Mouse (Mus musculus): ENCODE measurements at regions not wholly inside any gene's neighbourhood (a gene's known extent, or its start where the extent isn't known, plus 50 kb on each side); places are given as distances from the start of the nearest gene placed in this dataset.

DNA sequence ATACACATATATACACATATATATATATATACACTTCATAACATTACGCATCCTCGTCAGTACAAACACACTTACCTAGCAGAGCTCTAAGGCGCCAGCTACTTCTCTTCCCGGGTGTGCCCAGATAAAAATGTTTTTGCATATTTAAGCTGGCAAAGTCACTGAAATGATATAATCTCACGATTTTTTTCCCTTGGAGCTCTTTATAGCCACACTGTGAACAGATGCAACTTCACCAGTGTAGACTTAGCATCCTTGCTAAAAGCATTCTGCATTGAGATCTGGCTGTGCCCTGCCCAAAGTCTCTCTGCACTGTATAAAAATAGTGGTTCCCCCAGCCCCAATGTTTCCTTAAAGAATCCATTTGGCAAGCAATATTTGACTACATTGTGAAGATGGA lies 143.5 kb downstream of the Ddx11 start:
- no peaks in the 10 kb centered on the region for H3K36me3 ChIP-seq (ENCODE audit: control insufficient read depth, insufficient read depth)
- no peaks in the 10 kb centered on the region for H3K27me3 ChIP-seq (replicated peaks; ENCODE audit: control insufficient read depth, insufficient read depth, low read length)
- H3K4me1 ChIP-seq (replicated peaks; ENCODE audit: control insufficient read depth, insufficient read depth, low read length) = no peaks in the 10 kb centered on the region
- no peak for ATAC-seq
- WGBS = 79% methylated on average over 5 of the region's 5 CpGs
- H3K27ac ChIP-seq (ENCODE audit: low read depth, low read length) = no peak overlapping the region
- no peak overlapping the region for H3K4me3 ChIP-seq (ENCODE audit: low read depth, low read length)
- H3K4me2 ChIP-seq (replicated peaks; ENCODE audit: low read depth) = no peak overlapping the region
- no peaks in the 10 kb centered on the region for H3K9me3 ChIP-seq (ENCODE audit: control insufficient read depth)
- no peak for TF ChIP-seq CTCF (IDR thresholded peaks at IDR 0.05; ENCODE audit: low read depth)
- no peak overlapping the region for H3K9ac ChIP-seq (ENCODE audit: low read depth, low read length)

DNA sequence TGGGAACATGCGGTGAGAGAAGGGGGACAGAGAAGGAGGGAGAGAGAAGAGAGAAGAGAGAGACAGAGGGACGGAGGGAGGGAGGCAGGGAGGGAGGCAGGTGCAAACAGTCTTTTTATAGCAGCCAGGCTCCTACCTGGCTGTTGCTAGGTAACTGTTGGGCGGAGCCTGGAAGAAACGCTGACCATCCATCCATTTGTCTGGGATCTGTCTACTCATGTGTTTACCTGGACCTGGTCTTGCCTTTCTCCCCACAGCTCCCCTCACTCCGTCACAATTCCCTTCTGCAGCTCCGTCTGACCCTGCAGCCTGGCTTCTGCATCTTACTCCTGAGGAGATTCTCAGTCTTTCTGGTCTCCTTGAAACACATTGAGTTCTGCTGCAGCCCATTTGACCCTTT lies 144.5 kb downstream of the Ddx11 start:
- no peaks in the 10 kb centered on the region for H3K36me3 ChIP-seq (ENCODE audit: control insufficient read depth, insufficient read depth)
- no peak overlapping the region for H3K4me3 ChIP-seq (ENCODE audit: low read depth, low read length)
- TF ChIP-seq CTCF (IDR thresholded peaks at IDR 0.05; ENCODE audit: low read depth) = no peak
- no peak for ATAC-seq
- no peak overlapping the region for H3K4me2 ChIP-seq (replicated peaks; ENCODE audit: low read depth)
- no peak overlapping the region for H3K27ac ChIP-seq (ENCODE audit: low read depth, low read length)
- H3K9me3 ChIP-seq (ENCODE audit: control insufficient read depth) = no peaks in the 10 kb centered on the region
- no peaks in the 10 kb centered on the region for H3K27me3 ChIP-seq (replicated peaks; ENCODE audit: control insufficient read depth, insufficient read depth, low read length)
- H3K4me1 ChIP-seq (replicated peaks; ENCODE audit: control insufficient read depth, insufficient read depth, low read length) = no peaks in the 10 kb centered on the region
- H3K9ac ChIP-seq (ENCODE audit: low read depth, low read length) = no peak overlapping the region
- WGBS = 21% methylated on average over 6 of the region's 6 CpGs

DNA sequence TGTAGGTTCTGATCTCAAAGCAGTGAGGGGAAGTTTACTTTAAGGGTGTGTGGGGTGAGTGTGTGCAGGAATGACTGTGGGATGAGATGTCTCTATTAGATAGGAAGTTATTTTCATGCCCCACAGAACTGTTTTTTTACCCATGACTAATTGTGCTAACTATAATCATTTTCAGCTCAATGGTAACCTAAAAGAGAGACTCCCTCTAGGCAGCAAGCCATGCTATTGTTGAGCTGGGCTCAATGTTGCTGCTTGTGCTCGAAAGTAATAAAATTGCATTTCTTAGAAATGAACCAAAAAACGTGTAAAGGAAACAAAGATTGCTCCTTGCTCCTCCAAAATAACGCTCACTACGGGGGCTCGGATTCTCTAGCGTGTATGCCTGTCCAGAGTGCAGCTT lies 146.2 kb downstream of the Ddx11 start:
- no peaks in the 10 kb centered on the region for H3K9me3 ChIP-seq (ENCODE audit: control insufficient read depth)
- no peak overlapping the region for H3K4me3 ChIP-seq (ENCODE audit: low read depth, low read length)
- H3K27ac ChIP-seq (ENCODE audit: low read depth, low read length) = no peak overlapping the region
- no peak for TF ChIP-seq CTCF (IDR thresholded peaks at IDR 0.05; ENCODE audit: low read depth)
- H3K4me2 ChIP-seq (replicated peaks; ENCODE audit: low read depth) = no peak overlapping the region
- ATAC-seq = no peak
- H3K4me1 ChIP-seq (replicated peaks; ENCODE audit: control insufficient read depth, insufficient read depth, low read length) = no peaks in the 10 kb centered on the region
- 72% methylated on average over 6 of the region's 6 CpGs for WGBS
- no peaks in the 10 kb centered on the region for H3K36me3 ChIP-seq (ENCODE audit: control insufficient read depth, insufficient read depth)
- H3K27me3 ChIP-seq (replicated peaks; ENCODE audit: control insufficient read depth, insufficient read depth, low read length) = no peaks in the 10 kb centered on the region
- no peak overlapping the region for H3K9ac ChIP-seq (ENCODE audit: low read depth, low read length)

DNA sequence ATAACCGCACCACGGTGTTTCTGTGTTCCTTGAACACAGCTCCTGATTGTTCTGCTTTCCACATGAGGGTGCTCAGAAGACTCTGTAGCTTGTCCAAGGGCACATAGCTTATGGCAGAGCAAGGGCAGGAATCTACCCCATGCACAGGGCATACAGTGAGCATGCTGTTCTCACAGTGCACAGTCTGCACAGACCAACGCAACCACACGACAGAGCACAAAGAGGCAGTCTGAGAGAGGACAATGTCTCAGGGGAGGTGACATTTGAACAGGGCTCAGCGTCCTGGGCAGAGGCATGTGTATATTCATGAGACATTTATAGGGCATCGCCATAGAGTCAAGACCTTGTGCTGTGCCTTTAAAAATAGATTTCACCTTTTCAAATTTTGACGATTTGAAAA lies 148.6 kb downstream of the Ddx11 start:
- Histone ChIP-seq H3K4me3 (ENCODE audit: low read depth, low read length) (no peak overlapping the region), H3K4me1 (replicated peaks; ENCODE audit: control insufficient read depth, insufficient read depth, low read length) (no peaks in the 10 kb centered on the region), H3K27ac (ENCODE audit: low read depth, low read length) (no peak overlapping the region), H3K4me2 (replicated peaks; ENCODE audit: low read depth) (no peak overlapping the region), H3K9ac (ENCODE audit: low read depth, low read length) (no peak overlapping the region), H3K36me3 (ENCODE audit: control insufficient read depth, insufficient read depth) (no peaks in the 10 kb centered on the region), H3K27me3 (replicated peaks; ENCODE audit: control insufficient read depth, insufficient read depth, low read length) (no peaks in the 10 kb centered on the region), H3K9me3 (ENCODE audit: control insufficient read depth) (no peaks in the 10 kb centered on the region)
- ATAC-seq = no peak
- 89% methylated on average over 7 of the region's 7 CpGs for WGBS
- TF ChIP-seq CTCF (IDR thresholded peaks at IDR 0.05; ENCODE audit: low read depth) = no peak

DNA sequence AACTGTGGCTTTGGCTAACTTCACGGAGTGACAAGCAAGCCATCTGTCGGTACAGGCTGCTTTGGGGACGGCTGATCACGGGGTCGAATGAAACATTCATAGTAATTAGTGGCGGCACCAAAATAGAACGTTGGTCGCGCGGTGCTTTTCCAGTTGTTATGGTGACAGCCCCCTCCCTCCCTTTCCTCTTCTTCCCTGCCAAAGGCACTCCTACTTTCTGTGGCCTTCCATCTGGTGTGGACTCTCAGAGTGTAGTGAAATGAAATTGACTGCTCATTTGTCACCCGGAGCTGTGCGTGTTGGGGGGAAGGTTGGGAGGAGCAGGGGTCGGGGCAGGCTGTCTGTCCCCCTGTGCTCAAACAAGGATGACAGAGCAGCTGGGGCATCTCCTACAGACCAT lies 153.5 kb downstream of the Ddx11 start:
- TF ChIP-seq CTCF (IDR thresholded peaks at IDR 0.05; ENCODE audit: low read depth) = no peak
- no peak overlapping the region for H3K4me2 ChIP-seq (replicated peaks; ENCODE audit: low read depth)
- no peaks in the 10 kb centered on the region for H3K36me3 ChIP-seq (ENCODE audit: control insufficient read depth, insufficient read depth)
- no peaks in the 10 kb centered on the region for H3K27me3 ChIP-seq (replicated peaks; ENCODE audit: control insufficient read depth, insufficient read depth, low read length)
- ATAC-seq = no peak
- H3K4me1 ChIP-seq (replicated peaks; ENCODE audit: control insufficient read depth, insufficient read depth, low read length) = no peaks in the 10 kb centered on the region
- H3K9me3 ChIP-seq (ENCODE audit: control insufficient read depth) = no peaks in the 10 kb centered on the region
- H3K4me3 ChIP-seq (ENCODE audit: low read depth, low read length) = no peak overlapping the region
- WGBS = 69% methylated on average over 13 of the region's 13 CpGs
- H3K9ac ChIP-seq (ENCODE audit: low read depth, low read length) = no peak overlapping the region
- H3K27ac ChIP-seq (ENCODE audit: low read depth, low read length) = no peak overlapping the region

DNA sequence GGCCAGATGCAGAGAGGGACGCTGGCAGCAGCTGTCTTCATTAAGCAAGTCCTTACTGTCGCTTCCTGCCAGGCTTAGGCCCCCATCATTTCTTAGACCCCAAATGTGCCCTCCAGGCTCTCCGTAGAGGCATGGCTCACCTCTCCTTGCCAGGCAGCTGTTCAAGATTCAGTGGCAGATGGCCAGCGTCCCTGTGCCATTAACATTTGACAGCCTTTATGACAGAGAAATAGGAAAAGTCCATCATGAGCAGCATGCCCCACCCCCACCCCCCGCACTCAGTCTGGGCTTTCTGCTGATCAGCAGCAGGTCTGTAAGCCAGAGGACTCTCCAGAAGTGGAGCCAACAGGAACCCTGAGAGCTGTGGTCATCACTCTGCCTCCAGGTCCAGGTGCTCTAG lies 154.7 kb downstream of the Ddx11 start:
- no peak overlapping the region for H3K9ac ChIP-seq (ENCODE audit: low read depth, low read length)
- WGBS = 79% methylated on average over 5 of the region's 5 CpGs
- no peak for TF ChIP-seq CTCF (IDR thresholded peaks at IDR 0.05; ENCODE audit: low read depth)
- H3K4me3 ChIP-seq (ENCODE audit: low read depth, low read length) = no peak overlapping the region
- H3K9me3 ChIP-seq (ENCODE audit: control insufficient read depth) = no peaks in the 10 kb centered on the region
- no peaks in the 10 kb centered on the region for H3K27me3 ChIP-seq (replicated peaks; ENCODE audit: control insufficient read depth, insufficient read depth, low read length)
- no peak for ATAC-seq
- H3K4me2 ChIP-seq (replicated peaks; ENCODE audit: low read depth) = no peak overlapping the region
- H3K27ac ChIP-seq (ENCODE audit: low read depth, low read length) = no peak overlapping the region
- no peaks in the 10 kb centered on the region for H3K4me1 ChIP-seq (replicated peaks; ENCODE audit: control insufficient read depth, insufficient read depth, low read length)
- H3K36me3 ChIP-seq (ENCODE audit: control insufficient read depth, insufficient read depth) = no peaks in the 10 kb centered on the region

DNA sequence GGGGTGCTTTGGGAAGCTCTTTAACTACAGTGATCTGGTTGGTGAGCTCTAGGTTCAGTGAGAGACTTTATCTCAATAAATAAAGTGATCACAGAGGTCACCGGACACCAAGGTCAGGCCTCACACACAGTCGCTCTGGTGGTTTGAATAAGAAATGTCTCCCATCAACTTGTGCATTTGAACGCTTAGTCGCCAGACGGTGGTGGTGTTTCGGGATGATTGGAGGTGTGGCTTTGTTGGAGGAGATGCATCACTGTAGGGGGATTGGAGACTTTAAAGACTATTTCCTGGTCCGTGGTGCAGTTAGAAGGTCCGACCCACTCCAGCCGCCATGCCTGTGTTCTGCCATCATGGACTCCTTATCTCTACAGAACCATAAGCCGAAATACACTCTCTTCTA lies 162.0 kb downstream of the Ddx11 start:
- no peak for TF ChIP-seq CTCF (IDR thresholded peaks at IDR 0.05; ENCODE audit: low read depth)
- no peak overlapping the region for H3K27ac ChIP-seq (ENCODE audit: low read depth, low read length)
- H3K9me3 ChIP-seq (ENCODE audit: control insufficient read depth) = no peaks in the 10 kb centered on the region
- no peaks in the 10 kb centered on the region for H3K4me1 ChIP-seq (replicated peaks; ENCODE audit: control insufficient read depth, insufficient read depth, low read length)
- H3K4me3 ChIP-seq (ENCODE audit: low read depth, low read length) = no peak overlapping the region
- H3K4me2 ChIP-seq (replicated peaks; ENCODE audit: low read depth) = no peak overlapping the region
- H3K9ac ChIP-seq (ENCODE audit: low read depth, low read length) = no peak overlapping the region
- ATAC-seq = no peak
- H3K27me3 ChIP-seq (replicated peaks; ENCODE audit: control insufficient read depth, insufficient read depth, low read length) = no peaks in the 10 kb centered on the region
- H3K36me3 ChIP-seq (ENCODE audit: control insufficient read depth, insufficient read depth) = no peaks in the 10 kb centered on the region
- 90% methylated on average over 10 of the region's 10 CpGs for WGBS
